Mouse (Mus musculus): ENCODE data around the gene Ifi44. TPM values are rescaled to one million over a fixed set of nuclear protein-coding genes. Genes with fewer than 3 reads are reported as not detected.

Ifi44 gene
- polyA plus RNA-seq, 1 experiment from 2014 or later, result 0.40 TPM

Other genes starting within 250 kb of the Ifi44 start
- gene Ifi44l, start 12.9 kb upstream of the Ifi44 start, polyA plus RNA-seq (2014; fragmentation: Nextera tagmentation; extraction: Ambion mirVana), result not detected in 2 replicates
- gene Ptgfr, start 87.7 kb upstream of the Ifi44 start, polyA plus RNA-seq (2014; fragmentation: Nextera tagmentation; extraction: Ambion mirVana), result 0.62 and 1.1 TPM in 2 replicates

Measured in midbrain, embryonic 11.5 days (tissue).